Mouse (Mus musculus) embryonic stem cell, embryonic (primary cell): Measurements from ENCODE around the gene Plekhd1.

Source experiments
- CTCF ChIA-PET, 4 experiments: fragments of 300-600 bp in 2 of 4; fragments of 350-600 bp in 2 of 4; sonication (Branson Sonifier 250); formaldehyde crosslinking; loops; one replicate each; lab custom pipeline; 2022; ENCODE audit warnings: inconsistent platforms in 2 of 4; lab: Charles Lee
- POLR2A ChIA-PET, 4 experiments: fragments of 300-600 bp in 2 of 4; fragments of 350-600 bp in 2 of 4; sonication (Branson Sonifier 250); formaldehyde crosslinking; loops; one replicate each; lab custom pipeline; 2022; ENCODE audit warnings: antibody characterized with exemption in 4 of 4, inconsistent platforms in 1 of 4; lab: Charles Lee

Gene Plekhd1

DNA sequence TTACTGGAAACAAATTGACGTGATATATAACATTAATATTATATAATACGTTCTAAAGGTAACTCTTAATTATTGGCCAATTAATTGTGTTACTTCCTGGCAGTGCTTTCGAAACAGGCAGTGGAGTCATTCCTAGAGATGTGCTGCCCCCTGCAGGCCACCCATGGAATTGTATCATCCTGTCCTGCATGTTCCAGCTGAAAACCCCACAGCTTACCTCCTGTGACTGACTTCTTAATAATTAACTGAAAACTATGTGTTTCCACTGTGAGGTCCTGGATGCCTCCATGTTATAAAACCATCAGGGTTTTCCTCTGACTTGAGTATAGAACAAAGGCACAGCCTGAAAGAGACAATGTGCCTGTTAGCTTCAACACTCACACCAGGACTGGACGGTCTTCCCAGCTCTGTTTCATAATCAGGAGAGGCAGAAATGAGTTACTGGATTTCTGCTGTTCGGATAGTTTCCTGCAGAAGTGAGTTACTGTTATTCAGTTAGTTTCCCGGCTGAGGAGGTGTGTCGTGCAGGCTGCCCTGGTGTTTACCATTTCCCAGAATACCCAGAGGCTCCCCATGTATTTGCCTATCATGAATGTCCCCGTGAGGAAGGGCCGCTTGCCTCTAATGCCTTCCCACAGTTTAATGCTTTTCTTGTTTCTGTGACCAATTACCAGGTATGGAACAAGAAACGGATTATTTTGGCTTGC is 32.6 kb downstream of the Plekhd1 start:
- CTCF ChIA-PET, result interaction anchor here (0.5 to 2.4 kb wide), 42 partner anchors 8 to 567 kb away, joined by 3 to 13 read pairs (median 3); partner anchors contain the start of genes Plekhd1 (in 3 of the 4), Galnt16 (in 2 of the 4) and Ccdc177 (in 1 of the 4)
- POLR2A ChIA-PET, result interaction anchor here in 3 of 4 experiments (0.8 to 1.8 kb wide), 6 partner anchors 17 to 98 kb away, joined by 3 to 5 read pairs (median 4); no protein-coding TSS in a partner anchor

DNA sequence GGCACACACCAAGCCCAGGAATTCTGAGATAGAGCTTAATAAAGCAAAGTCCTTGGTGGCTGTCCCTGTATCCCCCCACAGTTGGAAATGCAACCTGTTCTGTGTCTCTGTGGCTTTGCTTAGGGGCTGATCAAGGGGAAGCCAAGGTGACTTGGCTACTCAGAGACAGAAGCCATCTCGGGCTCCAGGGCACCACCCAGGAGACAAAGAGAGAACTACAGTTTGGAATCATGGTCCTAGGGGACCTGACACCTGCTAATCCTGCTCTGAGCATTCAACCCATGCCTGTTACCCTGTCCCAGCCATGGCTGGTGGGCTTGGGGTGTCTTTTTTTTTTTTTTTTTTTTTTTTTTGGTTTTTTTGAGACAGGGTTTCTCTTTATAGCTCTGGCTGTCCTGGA is 35.8 kb downstream of the Plekhd1 start:
- CTCF ChIA-PET, result interaction anchor here (0.6 to 1.7 kb wide), 11 partner anchors 29 to 574 kb away, joined by 3 to 12 read pairs (median 3); no protein-coding TSS in a partner anchor

DNA sequence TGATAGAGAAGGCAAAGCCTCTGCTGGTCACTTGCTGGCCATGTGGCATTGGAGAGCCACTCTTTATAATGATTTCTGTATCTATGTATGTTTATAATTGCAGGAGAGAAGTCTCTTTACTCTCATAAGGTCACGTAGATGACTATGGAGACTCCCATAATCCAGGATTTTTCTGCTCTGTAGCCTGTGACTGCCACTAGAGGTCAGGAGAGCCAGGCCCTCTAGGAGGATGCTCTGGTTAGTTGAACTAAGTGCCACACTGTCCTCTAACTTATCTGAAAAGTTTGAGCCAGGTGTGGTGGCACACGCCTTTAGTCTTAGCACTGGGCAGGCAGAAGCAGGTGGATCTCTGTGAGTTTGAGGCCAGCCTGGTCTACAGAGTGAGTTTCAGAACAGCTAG is 36.4 kb downstream of the Plekhd1 start:
- POLR2A ChIA-PET, result interaction anchor here in 3 of 4 experiments (0.6 to 1.4 kb wide), 6 partner anchors 72 to 1700 kb away, joined by 3 to 5 read pairs (median 3); no protein-coding TSS in a partner anchor
- CTCF ChIA-PET, result interaction anchor here (0.6 to 0.7 kb wide), 10 partner anchors 77 to 575 kb away, joined by 3 to 12 read pairs (median 3); no protein-coding TSS in a partner anchor

More for the DNA sequence above, 35.8 kb downstream of the Plekhd1 start:
- POLR2A ChIA-PET, result interaction anchor here in 3 of 4 experiments (0.6 to 1.4 kb wide), 6 partner anchors 72 to 1700 kb away, joined by 3 to 5 read pairs (median 3); no protein-coding TSS in a partner anchor

DNA sequence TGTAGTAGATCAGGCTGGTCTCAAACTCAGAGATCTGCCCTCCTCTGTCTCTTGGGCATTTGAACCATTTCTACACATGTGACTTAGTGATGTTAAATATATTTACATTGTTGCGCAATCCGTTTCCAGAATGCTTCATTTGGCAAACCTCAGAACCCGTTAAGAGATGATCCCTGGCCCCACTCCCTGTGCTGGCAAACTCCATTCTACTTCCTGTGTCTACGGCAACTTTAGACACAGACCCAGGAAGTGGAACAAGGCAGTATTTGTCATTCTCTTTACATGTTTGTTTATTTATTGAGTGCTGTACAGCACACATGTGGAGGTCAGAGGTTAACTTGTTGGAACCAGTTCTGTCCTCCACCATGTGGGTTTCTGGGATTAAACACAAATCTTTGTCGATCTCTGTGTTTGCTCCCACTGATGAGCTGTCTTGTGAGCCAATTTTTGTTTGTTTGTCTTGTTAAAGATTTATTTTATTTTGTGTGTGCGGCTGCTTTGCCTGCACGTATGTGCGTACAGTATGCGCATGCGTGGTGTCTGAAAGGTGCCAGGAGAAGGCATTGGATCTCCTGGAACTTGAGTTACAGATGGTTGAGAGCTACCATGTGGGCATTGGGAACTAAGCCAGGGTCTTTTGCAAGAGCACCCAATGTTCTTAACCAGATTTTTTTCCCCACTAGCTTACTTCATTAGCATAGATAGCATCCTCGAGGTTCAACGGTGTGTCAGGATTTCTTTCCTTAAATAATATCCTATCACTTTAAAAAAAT is 37.6 kb downstream of the Plekhd1 start:
- ChIA-PET POLR2A (interaction anchor here in 3 of 4 experiments (0.8 to 1.7 kb wide), 8 partner anchors 9 to 215 kb away, joined by 3 to 11 read pairs (median 3); partner anchors contain the start of gene Srsf5 (in 1 of the 3)), CTCF (interaction anchor here in 3 of 4 experiments (0.6 to 1.8 kb wide), 15 partner anchors 9 to 533 kb away, joined by 3 to 25 read pairs (median 4); partner anchors contain the start of genes Ccdc177 (in 1 of the 3), Plekhd1 (in 1 of the 3) and Srsf5 (in 1 of the 3))

DNA sequence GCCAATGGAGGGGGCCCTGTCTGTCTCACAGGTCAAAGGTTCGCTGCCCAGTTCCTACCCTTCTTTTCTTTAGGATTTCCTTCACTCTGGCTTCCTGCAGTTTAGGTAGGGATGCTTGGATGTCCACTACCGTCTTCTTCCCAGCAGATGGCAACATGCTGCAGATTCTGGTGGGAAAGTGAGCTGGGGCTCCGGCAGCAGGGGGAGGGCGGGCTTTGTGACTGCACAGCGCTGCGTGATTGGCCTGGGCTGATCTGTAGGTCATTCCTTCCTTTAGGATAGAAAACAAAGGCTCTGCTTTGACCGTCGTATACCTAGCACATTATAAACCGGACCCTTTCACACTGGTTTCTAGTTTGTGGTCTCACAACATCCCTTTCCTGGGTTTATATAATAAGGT is 38.2 kb downstream of the Plekhd1 start:
- CTCF ChIA-PET, result interaction anchor here (0.6 to 1.8 kb wide), 27 partner anchors 8 to 534 kb away, joined by 3 to 25 read pairs (median 4); partner anchors contain the start of genes Ccdc177 (in 3 of the 4), Plekhd1 (in 1 of the 4) and Srsf5 (in 1 of the 4)
- POLR2A ChIA-PET, result interaction anchor here in 3 of 4 experiments (0.7 to 1.7 kb wide), 10 partner anchors 8 to 215 kb away, joined by 3 to 11 read pairs (median 3); partner anchors contain the start of gene Srsf5 (in 2 of the 3)

DNA sequence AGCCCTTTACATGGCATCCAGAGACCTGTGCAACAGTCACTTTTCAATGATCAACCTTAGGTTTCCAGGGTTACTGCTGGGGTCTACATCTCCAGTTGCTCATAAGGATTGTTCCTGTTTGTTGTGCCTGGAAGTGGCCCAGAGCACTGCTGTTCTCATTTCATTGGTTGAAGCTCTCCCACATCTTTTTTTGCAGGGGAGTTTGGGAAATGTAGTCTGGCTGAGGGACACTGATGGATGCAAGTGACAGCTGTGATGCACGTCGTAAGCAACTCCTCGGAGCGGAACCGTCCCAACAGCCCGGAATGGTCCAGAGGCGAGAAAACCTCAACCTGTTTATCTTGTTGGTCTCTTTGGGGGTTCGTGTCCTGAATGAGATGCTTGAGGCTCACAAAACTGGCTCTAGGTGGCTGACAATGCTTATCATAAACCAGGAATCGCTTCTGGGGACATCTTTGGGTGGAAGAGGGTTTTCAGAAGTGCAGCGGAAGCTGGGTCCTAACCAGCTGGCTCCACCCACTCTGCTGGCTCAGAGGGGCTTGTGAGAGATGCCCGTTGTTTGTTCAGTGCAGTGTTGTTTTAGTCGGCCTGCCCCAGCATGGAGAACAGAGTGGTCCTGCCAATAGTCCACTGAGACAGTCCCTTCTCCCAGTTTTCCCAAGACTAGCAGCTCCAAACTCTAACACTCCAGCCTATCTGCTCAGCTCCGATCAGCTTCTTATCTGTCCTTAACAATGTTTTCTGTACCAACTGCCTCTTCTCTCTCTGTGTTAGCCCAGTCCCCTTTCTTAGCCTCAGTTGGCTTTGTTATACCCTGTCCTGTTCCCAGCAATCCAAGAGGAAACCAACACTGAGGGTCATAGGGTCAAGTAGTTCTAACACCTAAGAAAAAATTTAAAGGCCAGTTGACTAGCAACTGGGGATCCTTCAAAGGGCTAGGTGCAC is 42.4 kb downstream of the Plekhd1 start:
- POLR2A ChIA-PET, result interaction anchor here in 2 of 4 experiments (0.7 to 1.4 kb wide), 7 partner anchors 13 to 210 kb away, joined by 3 to 4 read pairs (median 3); partner anchors contain the start of gene Srsf5 (in 2 of the 2)
- CTCF ChIA-PET, result interaction anchor here (0.6 to 1.4 kb wide), 9 partner anchors 10 to 1082 kb away, joined by 3 to 4 read pairs (median 3); no protein-coding TSS in a partner anchor

DNA sequence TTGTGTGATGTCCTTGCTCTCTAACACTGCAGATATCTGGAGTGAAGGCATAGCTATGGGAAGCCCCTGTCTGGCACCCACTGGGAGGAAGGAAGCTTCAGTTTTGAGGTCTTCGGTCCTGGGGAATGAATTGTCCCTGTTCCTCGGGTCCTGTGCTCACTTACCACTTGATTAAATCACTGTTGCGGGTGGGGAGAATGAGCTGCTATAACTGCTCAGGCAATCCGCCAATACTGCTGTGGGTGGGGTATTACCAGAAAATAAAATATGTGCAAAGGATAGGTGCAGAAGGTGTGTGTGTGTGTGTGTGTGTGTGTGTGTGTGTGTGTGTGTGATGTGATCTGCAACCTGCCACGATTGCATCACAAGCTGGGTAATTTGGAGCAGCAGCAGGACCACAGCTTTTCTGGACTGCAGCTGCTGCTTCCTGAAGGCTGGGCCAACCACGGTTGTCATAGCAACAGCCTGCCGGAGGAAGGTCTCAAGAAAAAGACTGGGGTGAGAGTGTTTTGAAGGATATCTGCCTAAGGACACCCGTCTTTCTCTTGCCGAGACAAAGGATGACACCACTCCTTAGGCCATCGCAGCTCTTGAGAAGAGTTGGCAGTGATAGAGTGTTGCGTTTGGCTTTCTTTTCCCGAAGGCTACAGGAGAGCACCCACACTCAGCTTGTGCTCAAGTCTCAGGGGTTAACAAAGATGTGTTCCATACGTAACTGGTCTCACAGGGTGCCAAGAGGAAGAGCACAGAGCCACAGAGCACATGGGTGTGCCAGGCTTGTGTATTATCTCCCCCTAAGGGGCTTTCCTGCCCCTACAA is 44.3 kb downstream of the Plekhd1 start:
- POLR2A ChIA-PET, result interaction anchor here (0.6 to 3.8 kb wide), 15 partner anchors 10 to 1028 kb away, joined by 3 to 24 read pairs (median 4); partner anchors contain the start of gene Srsf5 (in 1 of the 4)
- CTCF ChIA-PET, result interaction anchor here (0.5 to 3.0 kb wide), 15 partner anchors 12 to 735 kb away, joined by 3 to 17 read pairs (median 3); partner anchors contain the start of genes Ccdc177 (in 1 of the 4) and Plekhd1 (in 1 of the 4)

DNA sequence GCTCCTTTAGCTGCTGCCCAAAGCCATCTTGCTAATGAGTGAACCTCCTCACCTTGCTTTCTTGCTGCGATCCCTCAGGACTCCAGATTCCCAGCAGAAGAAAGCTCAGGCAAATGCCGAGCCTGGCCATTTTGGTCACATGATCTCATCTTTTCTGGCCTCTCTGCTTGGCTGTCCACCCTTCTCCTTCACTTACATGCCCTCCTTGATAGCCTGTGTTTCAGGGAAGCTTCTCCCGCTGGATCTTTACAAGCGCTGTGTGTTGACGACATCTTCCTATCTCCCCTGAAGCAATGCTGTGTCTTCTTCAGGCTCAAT is 44.9 kb downstream of the Plekhd1 start:
- ChIA-PET CTCF (interaction anchor here in 3 of 4 experiments (0.6 to 3.0 kb wide), 8 partner anchors 16 to 281 kb away, joined by 3 to 17 read pairs (median 4); partner anchors contain the start of gene Ccdc177 (in 1 of the 3)), POLR2A (interaction anchor here (0.6 to 3.8 kb wide), 12 partner anchors 11 to 229 kb away, joined by 3 to 24 read pairs (median 4); partner anchors contain the start of gene Srsf5 (in 1 of the 4))

DNA sequence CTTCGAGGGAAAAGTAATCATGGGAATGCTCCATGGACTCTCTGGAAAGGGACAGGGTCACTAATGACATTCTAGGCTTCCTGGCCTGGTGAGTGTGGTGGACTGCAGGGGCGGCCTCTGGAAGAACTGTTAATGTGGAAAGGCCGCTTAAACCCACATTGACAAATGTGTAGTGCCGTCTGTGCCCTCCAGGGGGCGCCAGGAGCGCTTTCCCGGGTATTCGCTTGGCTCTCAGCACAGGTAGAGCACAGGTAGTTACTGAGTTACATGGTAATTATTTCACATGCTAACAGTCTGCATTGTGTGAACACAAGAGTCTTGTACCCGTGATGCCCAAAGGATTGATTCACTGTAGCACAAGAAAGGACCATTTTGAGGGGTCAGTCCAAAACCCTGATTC is 47.1 kb downstream of the Plekhd1 start:
- ChIA-PET CTCF (interaction anchor here in 1 of 4 experiments (1.6 to 3.0 kb wide), 3 partner anchors 9 to 156 kb away, joined by 4 to 17 read pairs (median 7); no protein-coding TSS in a partner anchor), POLR2A (interaction anchor here in 2 of 4 experiments (0.6 to 1.1 kb wide), 3 partner anchors 9 to 208 kb away, joined by 3 read pairs; no protein-coding TSS in a partner anchor)

DNA sequence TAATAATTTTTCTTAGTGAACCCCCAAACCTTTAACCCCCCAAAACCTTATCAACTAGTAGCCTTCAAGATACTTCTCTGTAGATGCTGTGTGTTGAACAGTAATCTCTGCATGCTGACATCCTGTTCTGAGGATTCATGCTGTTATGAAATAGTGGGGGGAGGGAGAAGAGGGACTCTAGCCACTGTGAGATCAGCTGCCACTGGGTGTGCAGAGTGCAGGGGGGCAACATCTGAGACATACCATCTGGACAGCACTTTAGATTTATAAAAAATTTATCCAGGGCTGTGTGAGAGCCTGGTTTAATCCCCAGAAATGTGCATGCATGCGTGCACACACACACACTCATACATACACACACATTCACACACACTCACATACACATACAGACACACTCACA is 52.2 kb downstream of the Plekhd1 start:
- POLR2A ChIA-PET, result no interaction called here
- CTCF ChIA-PET, result interaction anchor here in 1 of 4 experiments (0.6 kb wide), 1 partner anchor 223 kb away, joined by 6 read pairs; no protein-coding TSS in a partner anchor

DNA sequence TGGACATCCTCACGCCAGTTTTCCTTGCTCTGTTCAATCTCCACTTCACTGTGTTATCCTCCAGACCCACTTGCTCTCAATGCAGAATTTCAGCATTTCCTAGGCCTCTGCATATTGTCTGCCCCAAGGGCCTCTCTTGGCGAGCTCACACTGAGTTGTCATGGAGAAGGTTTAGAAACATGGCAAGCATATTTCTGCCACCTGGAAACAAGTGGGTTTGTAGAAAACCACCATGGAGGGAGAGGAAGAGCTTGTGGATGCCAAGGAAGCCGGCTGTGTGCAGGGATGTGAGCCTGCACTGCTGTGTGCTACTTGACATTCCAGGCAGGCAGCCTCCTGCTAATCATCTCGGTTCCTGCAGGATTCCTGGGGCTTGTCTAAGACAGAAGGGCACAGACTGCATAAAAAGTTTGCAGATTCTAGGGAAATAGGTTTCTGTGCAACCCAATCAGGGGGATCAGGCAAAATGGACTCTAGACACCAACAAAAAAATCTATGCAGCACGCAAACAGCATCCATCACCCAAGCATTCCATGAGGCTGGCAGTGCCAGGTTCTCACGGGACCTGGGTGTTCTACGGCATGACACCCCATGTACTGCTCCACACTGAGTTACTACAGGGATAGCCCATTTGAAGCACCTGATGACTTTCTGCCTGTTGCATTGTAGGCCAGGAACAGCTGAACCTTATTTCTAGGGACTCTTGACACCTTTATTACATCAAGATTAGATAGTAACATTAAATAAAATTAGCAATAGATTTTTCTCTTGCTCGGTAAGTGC is 53.8 kb downstream of the Plekhd1 start:
- POLR2A ChIA-PET, result interaction anchor here in 3 of 4 experiments (0.6 to 3.6 kb wide), 7 partner anchors 11 to 765 kb away, joined by 3 to 14 read pairs (median 3); no protein-coding TSS in a partner anchor
- CTCF ChIA-PET, result no interaction called here

DNA sequence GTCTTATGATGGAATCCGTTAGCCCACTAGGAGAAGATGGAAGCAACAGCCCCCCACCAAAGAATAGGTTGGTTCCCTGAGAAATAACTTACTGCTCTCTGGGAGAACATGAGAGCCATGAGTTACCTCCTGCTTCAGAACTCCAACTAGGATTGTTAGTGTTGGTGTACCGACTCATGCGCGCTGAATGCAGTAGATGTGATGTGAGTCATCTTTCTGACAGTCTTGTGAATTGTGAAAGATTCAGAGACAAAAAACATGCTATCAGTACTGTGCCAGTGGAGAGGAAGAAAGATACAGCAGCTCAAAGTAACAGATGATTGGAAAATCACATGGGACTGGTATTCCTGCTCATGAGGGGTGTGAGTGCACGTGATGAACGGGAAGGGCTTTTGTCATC is 59.2 kb downstream of the Plekhd1 start:
- ChIA-PET POLR2A (interaction anchor here in 1 of 4 experiments (1.0 kb wide), 1 partner anchor 21 kb away, joined by 3 read pairs; no protein-coding TSS in a partner anchor), CTCF (interaction anchor here in 1 of 4 experiments (1.2 kb wide), 1 partner anchor 78 kb away, joined by 3 read pairs; no protein-coding TSS in a partner anchor)

DNA sequence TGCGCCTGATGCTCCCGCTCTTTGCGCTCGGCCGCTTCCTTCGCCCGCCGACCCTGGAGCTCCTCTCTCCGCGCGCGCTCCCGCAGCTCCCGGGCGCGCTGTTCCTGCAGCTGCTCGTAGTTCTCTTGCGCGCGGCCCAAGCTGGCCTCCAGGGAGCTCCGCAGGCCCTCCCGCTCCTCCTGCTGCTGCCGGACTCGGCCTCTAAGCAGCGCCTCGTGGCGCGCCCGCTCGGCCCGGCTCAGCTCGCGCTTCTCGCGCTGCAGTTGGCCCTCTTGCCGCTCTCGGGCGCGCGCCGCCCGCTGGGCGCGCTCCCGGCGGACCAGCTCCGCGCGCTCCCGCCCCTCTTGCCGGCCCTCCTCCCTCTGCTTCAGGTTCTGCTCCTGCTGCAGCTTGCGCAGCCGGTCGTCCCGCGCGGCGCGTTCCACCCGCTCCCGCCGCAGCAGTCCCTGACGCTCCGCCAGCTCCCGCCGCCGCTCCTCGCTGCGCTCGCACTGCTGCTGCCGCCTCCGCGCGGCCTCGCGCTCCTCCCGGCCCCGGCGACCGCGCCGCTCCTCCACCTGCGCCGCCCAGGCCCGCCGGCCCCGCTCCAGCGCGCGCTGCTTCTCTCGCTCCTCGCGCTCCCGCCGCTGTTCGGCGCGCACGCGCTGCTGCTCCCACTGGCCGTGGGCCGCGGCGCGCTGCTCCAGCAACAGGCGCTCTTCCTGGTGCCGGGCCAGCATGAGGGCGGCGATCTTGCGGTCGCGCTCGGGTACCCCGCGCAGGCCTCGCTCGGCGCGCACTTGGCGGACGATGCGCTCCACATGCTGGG is 65.6 kb downstream of the Plekhd1 start:
- CTCF ChIA-PET, result interaction anchor here in 3 of 4 experiments (0.6 to 3.9 kb wide), 13 partner anchors 11 to 137 kb away, joined by 3 to 21 read pairs (median 4); no protein-coding TSS in a partner anchor

More for the DNA sequence above, 65.6 kb downstream of the Plekhd1 start:
- POLR2A ChIA-PET, result interaction anchor here (0.6 to 4.8 kb wide), 63 partner anchors 8 to 418 kb away, joined by 3 to 26 read pairs (median 4); partner anchors contain the start of genes Srsf5 (in 4 of the 4), Slc39a9 (in 3 of the 4), Galnt16 (in 2 of the 4) and Susd6 (in 2 of the 4)
